Mouse (Mus musculus) limb, embryonic 15.5 days (tissue): ENCODE data around the gene Acox2. TPM values are rescaled to one million over a fixed set of nuclear protein-coding genes. Genes with fewer than 3 reads are reported as not detected.
"Not testable (repeated sequence)": the region's sequence is repeated elsewhere in the genome, so short reads cannot be mapped to it uniquely, and the experiment has no call there.

ENCODE experiments used
- ATAC-seq: fragments of 200-750 bp; cut with Nextera tagmentation; 2 replicates; pipeline ENCODE4 v1.8.0; 2017; ENCODE audit warnings: low read depth, moderate TSS enrichment; ENCODE audit not compliant: insufficient number of reproducible peaks, low FRiP score, low TSS enrichment
- H3K27ac ChIP-seq: fragments of 300-500 bp; sonication (generic); 2 replicates; pipeline ENCODE4 v1.5.1; 2015; ENCODE audit warnings: moderate library complexity, mild to moderate bottlenecking, inconsistent platforms
- H3K27me3 ChIP-seq: fragments of 300-500 bp; sonication (generic); 2 replicates; pipeline ENCODE4 v1.6.1; 2015; ENCODE audit warnings: inconsistent platforms
- H3K36me3 ChIP-seq: fragments of 300-500 bp; sonication (generic); 2 replicates; pipeline ENCODE4 v1.6.1; 2015; ENCODE audit warnings: inconsistent platforms
- H3K4me1 ChIP-seq: fragments of 300-500 bp; sonication (generic); 2 replicates; pipeline ENCODE4 v1.6.1; 2015; ENCODE audit warnings: inconsistent platforms
- H3K4me2 ChIP-seq: fragments of 300-500 bp; sonication (generic); 2 replicates; pipeline ENCODE4 v1.6.1; 2015; ENCODE audit warnings: mild to moderate bottlenecking, inconsistent platforms
- H3K4me3 ChIP-seq: fragments of 300-500 bp; sonication (generic); 2 replicates; pipeline ENCODE4 v1.5.1; 2015; ENCODE audit warnings: mild to moderate bottlenecking, inconsistent platforms
- H3K9ac ChIP-seq: fragments of 300-500 bp; sonication (generic); 2 replicates; pipeline ENCODE4 v1.6.1; 2015; ENCODE audit warnings: inconsistent platforms
- H3K9me3 ChIP-seq: fragments of 300-500 bp; sonication (generic); 2 replicates; pipeline ENCODE4 v1.6.1; 2016; ENCODE audit warnings: inconsistent platforms
- WGBS: fragments of 180-500 bp; shearing (Covaris S2); methylation state at CpG from one replicate; pipeline ENCODE4 v1.1.7; 2015; 5-methylcytosine and 5-hydroxymethylcytosine counted together
- polyA plus RNA-seq: library from polyadenylated mRNA; unstranded; fragments of >200 nt; fragmentation: Nextera tagmentation; extraction: Ambion mirVana; gene quantifications from 2 replicates; pipeline ENCODE4 v1.2.1, GENCODE M21; 2015

Acox2 gene
- 0.16 and 0.70 TPM in 2 replicates for polyA plus RNA-seq

- 0 out of 2 replicates have a peak, but pooled peaks cover 2% of the 10 kb centered on the region for H3K27me3 ChIP-seq
- H3K9me3 ChIP-seq, result no peaks in the 10 kb centered on the region
- H3K4me3 ChIP-seq, result no peak within 1 kb of the TSS
- H3K27ac ChIP-seq, result no peak within 1 kb of the TSS
- no peak within 1 kb of the TSS for H3K9ac ChIP-seq
- H3K4me2 ChIP-seq, result no peak within 1 kb of the TSS
- WGBS, result 76% methylated on average over 3 of the region's 3 CpGs
- H3K36me3 ChIP-seq, result no peaks in the 10 kb centered on the region
- ATAC-seq, result no peak
- H3K4me1 ChIP-seq, result peaks cover 4% of the 10 kb centered on the region; the same call in 1 of the 2 replicates
These were observed at the start of gene Acox2 for GRCm38 (mm10) chr14:8259166-8259565. Gene Acox2 (minus strand): TSS chr14:8259353.

GRCm38 (mm10) chr14:8308650-8309049 is 49.5 kb upstream of the Acox2 start:
- WGBS, result 64% methylated on average over 3 of the region's 3 CpGs
- no peaks in the 10 kb centered on the region for H3K9me3 ChIP-seq
- H3K36me3 ChIP-seq, result no peaks in the 10 kb centered on the region
- H3K27me3 ChIP-seq, result no peaks in the 10 kb centered on the region
- no peak overlapping the region for H3K4me2 ChIP-seq
- H3K27ac ChIP-seq, result no peak overlapping the region
- H3K4me1 ChIP-seq, result peaks cover 9% of the 10 kb centered on the region
- no peak overlapping the region for H3K4me3 ChIP-seq
- H3K9ac ChIP-seq, result no peak overlapping the region
- no peak for ATAC-seq

- 67% methylated on average over 6 of the region's 6 CpGs for WGBS
- H3K9me3 ChIP-seq, result no peaks in the 10 kb centered on the region
- H3K4me1 ChIP-seq, result peaks cover 9% of the 10 kb centered on the region
- no peaks in the 10 kb centered on the region for H3K27me3 ChIP-seq
- no peak overlapping the region for H3K9ac ChIP-seq
- no peak overlapping the region for H3K4me3 ChIP-seq
- no peaks in the 10 kb centered on the region for H3K36me3 ChIP-seq
- no peak for ATAC-seq
- no peak overlapping the region for H3K27ac ChIP-seq
- H3K4me2 ChIP-seq, result no peak overlapping the region
These were observed 47.7 kb upstream of the Acox2 start for GRCm38 (mm10) chr14:8306884-8307283.

- H3K4me2 ChIP-seq, result no peak overlapping the region
- H3K27me3 ChIP-seq, result no peaks in the 10 kb centered on the region
- H3K9me3 ChIP-seq, result no peaks in the 10 kb centered on the region
- H3K36me3 ChIP-seq, result no peaks in the 10 kb centered on the region
- no peak overlapping the region for H3K4me3 ChIP-seq
- H3K4me1 ChIP-seq, result peaks cover 9% of the 10 kb centered on the region
- WGBS, result 59% methylated on average over 3 of the region's 3 CpGs
- no peak overlapping the region for H3K27ac ChIP-seq
- no peak overlapping the region for H3K9ac ChIP-seq
- no peak for ATAC-seq
These were observed 45.9 kb upstream of the Acox2 start for GRCm38 (mm10) chr14:8305014-8305413.

- no peak overlapping the region for H3K9ac ChIP-seq
- H3K4me3 ChIP-seq, result no peak overlapping the region
- ATAC-seq, result no peak
- H3K4me2 ChIP-seq, result no peak overlapping the region
- no peak overlapping the region for H3K27ac ChIP-seq
- peaks cover 5% of the 10 kb centered on the region; the same call in 1 of the 2 replicates for H3K4me1 ChIP-seq
- no peaks in the 10 kb centered on the region for H3K27me3 ChIP-seq
- H3K36me3 ChIP-seq, result no peaks in the 10 kb centered on the region
- H3K9me3 ChIP-seq, result no peaks in the 10 kb centered on the region
These were observed 44.9 kb upstream of the Acox2 start for GRCm38 (mm10) chr14:8304082-8304481.

GRCm38 (mm10) chr14:8302687-8303086 is 43.5 kb upstream of the Acox2 start:
- ATAC-seq, result no peak
- Histone ChIP-seq H3K4me1 (peaks cover 15% of the 10 kb centered on the region), H3K9ac (no peak overlapping the region), H3K27ac (no peak overlapping the region), H3K27me3 (no peaks in the 10 kb centered on the region), H3K36me3 (no peaks in the 10 kb centered on the region), H3K9me3 (no peaks in the 10 kb centered on the region), H3K4me3 (no peak overlapping the region), H3K4me2 (no peak overlapping the region)
- WGBS, result 14% methylated on average over 10 of the region's 10 CpGs

GRCm38 (mm10) chr14:8300281-8300680 is 41.1 kb upstream of the Acox2 start:
- Histone ChIP-seq H3K27me3 (no peaks in the 10 kb centered on the region), H3K27ac (no peak overlapping the region), H3K4me1 (peaks cover 17% of the 10 kb centered on the region), H3K9me3 (no peaks in the 10 kb centered on the region), H3K9ac (no peak overlapping the region), H3K4me2 (no peak overlapping the region), H3K4me3 (no peak overlapping the region), H3K36me3 (no peaks in the 10 kb centered on the region)
- 28% methylated on average over 8 of the region's 8 CpGs for WGBS
- no peak for ATAC-seq

GRCm38 (mm10) chr14:8297889-8298293 is 38.7 kb upstream of the Acox2 start:
- Histone ChIP-seq H3K9me3 (no peaks in the 10 kb centered on the region), H3K36me3 (no peaks in the 10 kb centered on the region), H3K9ac (no peak overlapping the region), H3K27me3 (no peaks in the 10 kb centered on the region), H3K27ac (no peak overlapping the region; the same call in 1 of the 2 replicates), H3K4me3 (no peak overlapping the region), H3K4me2 (no peak overlapping the region), H3K4me1 (peaks cover 17% of the 10 kb centered on the region)
- WGBS, result 24% methylated on average over 5 of the region's 5 CpGs
- peak; percentile 80 for ATAC-seq

GRCm38 (mm10) chr14:8294257-8294656 is 35.1 kb upstream of the Acox2 start:
- Histone ChIP-seq H3K36me3 (no peaks in the 10 kb centered on the region), H3K27me3 (no peaks in the 10 kb centered on the region), H3K4me3 (no peak overlapping the region), H3K9me3 (no peaks in the 10 kb centered on the region), H3K9ac (no peak overlapping the region), H3K4me1 (peaks cover 17% of the 10 kb centered on the region), H3K4me2 (no peak overlapping the region), H3K27ac (no peak overlapping the region)
- WGBS, result 60% methylated on average over 1 of the region's 1 CpGs
- no peak for ATAC-seq

- H3K4me2 ChIP-seq, H3K4me3 ChIP-seq, H3K27me3 ChIP-seq, H3K4me1 ChIP-seq, H3K27ac ChIP-seq, H3K9me3 ChIP-seq, H3K9ac ChIP-seq, H3K36me3 ChIP-seq: not testable (repeated sequence)
- peak; percentile 94 for ATAC-seq
- WGBS, result 84% methylated on average over 5 of the region's 5 CpGs
These were observed 27.4 kb upstream of the Acox2 start for GRCm38 (mm10) chr14:8286595-8286994.

- Histone ChIP-seq H3K27ac (no peak overlapping the region), H3K9ac (no peak overlapping the region)
- no peak for ATAC-seq
These were observed 24.6 kb upstream of the Acox2 start for GRCm38 (mm10) chr14:8283784-8284183.

GRCm38 (mm10) chr14:8271281-8271680 is 12.1 kb upstream of the Acox2 start:
- H3K27me3 ChIP-seq, H3K36me3 ChIP-seq, H3K4me1 ChIP-seq, H3K4me2 ChIP-seq, ATAC-seq, H3K27ac ChIP-seq, H3K9me3 ChIP-seq, H3K4me3 ChIP-seq, H3K9ac ChIP-seq: not testable (repeated sequence)
- WGBS, result 88% methylated on average over 8 of the region's 8 CpGs

More at GRCm38 (mm10) chr14:8283784-8284183, 24.6 kb upstream of the Acox2 start:
- H3K4me2 ChIP-seq, result no peak overlapping the region
- no peaks in the 10 kb centered on the region for H3K36me3 ChIP-seq
- no peaks in the 10 kb centered on the region for H3K4me1 ChIP-seq
- H3K27me3 ChIP-seq, result no peaks in the 10 kb centered on the region
- H3K4me3 ChIP-seq, result no peak overlapping the region
- H3K9me3 ChIP-seq, result no peaks in the 10 kb centered on the region

- Histone ChIP-seq H3K4me3 (no peak overlapping the region), H3K9ac (no peak overlapping the region), H3K4me2 (no peak overlapping the region), H3K27me3 (no peaks in the 10 kb centered on the region), H3K4me1 (no peaks in the 10 kb centered on the region), H3K27ac (no peak overlapping the region), H3K9me3 (no peaks in the 10 kb centered on the region), H3K36me3 (no peaks in the 10 kb centered on the region)
- no peak for ATAC-seq
- WGBS, result 83% methylated on average over 1 of the region's 1 CpGs
These were observed 5.2 kb upstream of the Acox2 start for GRCm38 (mm10) chr14:8264378-8264777.
